Mouse (Mus musculus) E14TG2a.4 (cell line): Measurements from ENCODE around the gene Smc4.

Experiments
- H3K27me3 ChIP-seq: 2 replicates; pipeline ENCODE4 v1.6.1; 2014; ENCODE audit warnings: low read length, control low read depth; ENCODE audit not compliant: insufficient read depth
- H3K36me3 ChIP-seq: 2 replicates; pipeline ENCODE4 v1.6.1; 2014; ENCODE audit warnings: low read length, control low read depth; ENCODE audit not compliant: insufficient read depth
- H3K4me1 ChIP-seq: replicated peaks from 2 replicates; pipeline ENCODE4 v1.6.1; 2014; ENCODE audit warnings: low read depth, low read length, control low read depth
- H3K4me3 ChIP-seq: replicated peaks from 2 replicates; pipeline ENCODE4 v1.5.1; 2014; ENCODE audit warnings: mild to moderate bottlenecking, low read length
- H3K9me3 ChIP-seq: 2 replicates; pipeline ENCODE4 v1.6.1; 2014; ENCODE audit warnings: low read length, control low read depth
- CTCF ChIP-seq: conservative IDR thresholded peaks from 2 replicates; pipeline ENCODE4 v1.5.1; 2014; ENCODE audit warnings: low read length
- NANOG ChIP-seq: IDR thresholded peaks from 2 replicates; pipeline ENCODE4 v1.6.1; 2014; ENCODE audit warnings: borderline replicate concordance, low read length, mixed read lengths
- POU5F1 ChIP-seq: IDR thresholded peaks from 2 replicates; pipeline ENCODE4 v1.6.1; 2014; ENCODE audit warnings: low read length, borderline replicate concordance

Gene Smc4

GRCm38 (mm10) chr3:68974639-68975532 is 29.7 kb upstream of the Smc4 start:
- Histone ChIP-seq H3K27me3 (no peaks in the 10 kb centered on the region), H3K36me3 (peaks cover 14% of the 10 kb centered on the region; the same call in 1 of the 2 replicates), H3K4me1 (peaks cover 21% of the 10 kb centered on the region), H3K9me3 (no peaks in the 10 kb centered on the region), H3K4me3 (no peak overlapping the region)
- no peak for TF ChIP-seq POU5F1
- no peak for TF ChIP-seq CTCF
- no peak for TF ChIP-seq NANOG

GRCm38 (mm10) chr3:68975533-68976490 is 28.7 kb upstream of the Smc4 start:
- H3K4me3 ChIP-seq, result no peak overlapping the region
- peaks cover 14% of the 10 kb centered on the region; the same call in 1 of the 2 replicates for H3K36me3 ChIP-seq
- H3K4me1 ChIP-seq, result peaks cover 22% of the 10 kb centered on the region
- H3K9me3 ChIP-seq, result no peaks in the 10 kb centered on the region
- no peaks in the 10 kb centered on the region for H3K27me3 ChIP-seq
- TF ChIP-seq NANOG (no peak), POU5F1 (no peak), CTCF (no peak)

GRCm38 (mm10) chr3:68977696-68978095 is 26.8 kb upstream of the Smc4 start:
- Histone ChIP-seq H3K4me1 (peaks cover 25% of the 10 kb centered on the region), H3K27me3 (no peaks in the 10 kb centered on the region), H3K9me3 (no peaks in the 10 kb centered on the region), H3K4me3 (no peak overlapping the region), H3K36me3 (peaks cover 14% of the 10 kb centered on the region; the same call in 1 of the 2 replicates)
- TF ChIP-seq CTCF (no peak), POU5F1 (no peak), NANOG (no peak)

GRCm38 (mm10) chr3:68979187-68979586 is 25.4 kb upstream of the Smc4 start:
- Histone ChIP-seq H3K9me3 (no peaks in the 10 kb centered on the region), H3K4me3 (no peak overlapping the region), H3K36me3 (peaks cover 9% of the 10 kb centered on the region; the same call in 1 of the 2 replicates), H3K4me1 (peaks cover 25% of the 10 kb centered on the region), H3K27me3 (no peaks in the 10 kb centered on the region)
- TF ChIP-seq NANOG (no peak), POU5F1 (no peak), CTCF (no peak)

GRCm38 (mm10) chr3:68980898-68981297 is 23.6 kb upstream of the Smc4 start:
- Histone ChIP-seq H3K36me3 (peaks cover 16% of the 10 kb centered on the region), H3K4me1 (peaks cover 22% of the 10 kb centered on the region), H3K9me3 (no peaks in the 10 kb centered on the region), H3K4me3 (no peak overlapping the region), H3K27me3 (no peaks in the 10 kb centered on the region)
- no peak for TF ChIP-seq POU5F1
- no peak for TF ChIP-seq NANOG
- no peak for TF ChIP-seq CTCF

GRCm38 (mm10) chr3:68986550-68986949 is 18.0 kb upstream of the Smc4 start:
- Histone ChIP-seq H3K4me3 (no peak overlapping the region), H3K36me3 (peaks cover 33% of the 10 kb centered on the region), H3K27me3 (no peaks in the 10 kb centered on the region), H3K4me1 (no peaks in the 10 kb centered on the region), H3K9me3 (no peaks in the 10 kb centered on the region)
- TF ChIP-seq CTCF, result no peak

GRCm38 (mm10) chr3:69002781-69003180 is 1.8 kb upstream of the Smc4 start:
- Histone ChIP-seq H3K4me3 (no peak overlapping the region), H3K27me3 (no peaks in the 10 kb centered on the region), H3K4me1 (peaks cover 19% of the 10 kb centered on the region), H3K9me3 (no peaks in the 10 kb centered on the region), H3K36me3 (peaks cover 15% of the 10 kb centered on the region)
- TF ChIP-seq NANOG (no peak), CTCF (peak; percentile 19; the same call in 1 of the 2 replicates)

- Histone ChIP-seq H3K4me3 (peak overlapping the region; percentile 100), H3K9me3 (no peaks in the 10 kb centered on the region)
- TF ChIP-seq POU5F1 (no peak), NANOG (no peak), CTCF (no peak; the same call in 1 of the 2 replicates)
Observed at GRCm38 (mm10) chr3:69004055-69004436, 492 bp upstream of the Smc4 start.

More at GRCm38 (mm10) chr3:69004055-69004436, 492 bp upstream of the Smc4 start:
- peaks cover 27% of the 10 kb centered on the region for H3K4me1 ChIP-seq
- no peaks in the 10 kb centered on the region for H3K27me3 ChIP-seq
- H3K36me3 ChIP-seq, result peaks cover 26% of the 10 kb centered on the region
